Mouse (Mus musculus) testis, adult 10 weeks (tissue): ENCODE results near the gene 1700088E04Rik. TPM values are rescaled to one million over a fixed set of nuclear protein-coding genes. Genes with fewer than 3 reads are reported as not detected.

Experiments
- polyA plus RNA-seq: library from polyadenylated mRNA; stranded (reverse); fragments of 350-450 nt; fragmentation: Illumina TruSeq; extraction: RNeasy Lipid Tissue Mini Kit (QIAGEN cat#74804); gene quantifications from one replicate; pipeline ENCODE4 v1.2.3, GENCODE M21; 2014; ENCODE audit warnings: low read depth, low replicate concordance

1700088E04Rik gene
- polyA plus RNA-seq = 20.5 TPM

DNA sequence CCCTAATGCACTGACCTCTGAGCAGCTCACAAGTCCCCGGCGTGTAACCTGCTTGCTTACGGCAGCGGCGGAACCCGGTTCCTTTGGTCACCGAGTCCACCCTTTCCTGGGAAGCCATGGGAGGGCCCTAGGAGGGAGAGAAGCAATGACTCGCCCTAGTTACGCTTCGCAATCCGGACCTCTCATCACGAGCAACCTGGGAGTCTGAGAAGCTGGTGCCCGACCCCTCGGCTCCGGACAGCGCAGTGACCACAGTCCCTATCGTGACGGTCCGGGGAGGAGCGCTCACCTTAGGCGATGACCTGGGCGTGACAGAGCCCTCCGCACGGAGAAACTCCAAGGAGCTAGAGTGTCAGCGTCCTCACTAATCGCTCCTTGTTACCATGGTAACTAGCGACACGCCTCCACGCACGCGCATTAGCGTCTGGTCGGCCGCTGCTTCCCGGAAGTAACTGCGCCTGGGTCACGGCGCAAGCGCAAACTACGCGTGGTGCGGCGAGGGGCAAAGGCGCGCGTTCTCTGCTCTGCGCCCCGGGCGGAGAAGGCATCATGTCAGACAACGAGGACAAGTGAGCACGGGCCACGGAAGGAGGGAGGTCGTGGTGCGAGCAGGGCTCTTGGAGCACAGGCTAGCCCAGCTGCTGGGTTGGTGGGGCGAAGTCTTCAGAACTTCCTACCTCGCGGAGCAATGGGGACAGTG lies at the start of gene 1700088E04Rik, which contains the start of gene Polr2f:
Gene 1700088E04Rik, minus strand, starts transcription at position 388 of the 700 bp plus-strand sequence.
Gene Polr2f, plus strand, starts transcription at position 144 of the 700 bp plus-strand sequence.

DNA sequence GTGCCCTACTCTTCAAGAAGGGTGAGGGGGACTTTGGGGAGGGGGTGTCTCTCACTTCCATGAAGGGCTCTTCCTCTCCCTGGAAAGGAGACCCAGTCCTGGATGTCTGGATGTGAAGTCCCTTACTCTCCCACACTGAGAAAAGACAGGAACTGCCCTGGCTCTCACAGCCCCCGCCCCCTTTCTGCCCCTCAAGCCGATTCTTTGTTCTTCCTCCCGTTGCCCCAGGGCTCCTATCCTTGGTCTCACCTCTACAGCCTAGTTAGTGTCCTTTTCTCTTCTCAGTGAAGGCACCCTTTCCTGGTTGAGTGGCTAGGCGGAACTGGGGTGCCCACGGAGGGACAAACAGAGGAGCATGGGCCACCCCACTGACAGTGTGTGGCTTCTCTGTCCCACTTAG lies 24.1 kb upstream of the 1700088E04Rik start, which contains the start of gene Sox10:
Gene Sox10, minus strand, starts transcription at position 101 of the 400 bp plus-strand sequence.

DNA sequence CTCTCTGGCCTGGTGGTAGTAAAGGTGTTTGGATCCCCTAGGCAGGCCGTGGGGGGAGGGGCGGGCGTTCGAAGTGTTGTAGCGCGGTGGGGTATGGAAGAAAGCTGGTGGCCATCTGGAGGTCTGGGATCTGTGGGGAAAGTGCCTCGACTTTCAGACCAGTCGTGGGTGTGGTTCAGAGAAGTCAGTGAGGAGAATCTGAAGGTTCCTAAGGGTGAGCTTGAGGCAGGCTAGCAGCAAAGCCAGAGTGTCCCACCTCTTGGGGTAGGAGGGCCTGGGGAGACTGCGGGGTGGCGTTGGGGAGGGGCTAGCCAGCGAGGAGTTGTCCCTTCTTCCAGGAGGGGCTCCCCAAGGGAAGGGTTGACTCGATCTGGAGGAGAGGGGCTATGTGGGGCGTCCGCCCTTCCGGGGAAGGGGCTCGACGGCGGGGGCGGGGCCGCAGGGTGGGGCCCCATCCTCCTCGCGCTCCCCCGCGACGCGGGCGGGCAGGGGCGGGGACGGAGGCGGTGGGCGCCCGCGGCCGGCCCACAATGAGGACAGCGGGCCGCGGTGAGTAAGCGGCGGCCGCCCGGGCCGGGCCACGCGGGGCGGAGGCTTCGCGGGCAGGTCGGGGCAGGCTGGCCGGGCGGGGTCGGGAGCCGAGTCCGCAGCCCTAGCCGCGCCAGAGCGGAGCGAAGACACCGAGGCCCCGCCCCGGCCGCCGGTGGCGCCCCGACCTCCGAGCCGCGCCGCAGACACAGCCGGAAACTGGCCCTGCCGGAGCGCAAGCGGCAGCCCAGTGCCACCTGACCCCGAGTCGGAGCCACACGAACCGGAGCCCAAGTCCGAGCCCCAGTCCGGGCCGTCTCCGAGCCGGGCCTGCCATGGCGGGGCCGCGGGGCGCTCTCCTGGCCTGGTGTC lies 32.4 kb downstream of the 1700088E04Rik start, which contains the start of gene Micall1:
Gene Micall1, plus strand, starts transcription at position 478 of the 900 bp plus-strand sequence.

Other genes starting within 250 kb of the 1700088E04Rik start
- not detected for gene Gm49510, start 241.6 kb downstream of the 1700088E04Rik start, polyA plus RNA-seq
- gene Sh3bp1, start 241.5 kb downstream of the 1700088E04Rik start, polyA plus RNA-seq = not detected
- 0.49 TPM for gene Pdxp, start 227.3 kb downstream of the 1700088E04Rik start, polyA plus RNA-seq
- 5.7 TPM for gene Lgals1, start 214.5 kb downstream of the 1700088E04Rik start, polyA plus RNA-seq
- 13.6 TPM for gene Nol12, start 206.3 kb downstream of the 1700088E04Rik start, polyA plus RNA-seq
- 0.59 TPM for gene Triobp, start 193.5 kb downstream of the 1700088E04Rik start, polyA plus RNA-seq
- 11.0 TPM for gene H1f0, start 112.8 kb downstream of the 1700088E04Rik start, polyA plus RNA-seq
- gene Galr3, start 99.4 kb downstream of the 1700088E04Rik start, polyA plus RNA-seq = not detected
- gene Ankrd54, start 78.4 kb downstream of the 1700088E04Rik start, polyA plus RNA-seq = 16.7 TPM
- gene Eif3l, start 66.1 kb downstream of the 1700088E04Rik start, polyA plus RNA-seq = 67.2 TPM
- gene Micall1, start 32.4 kb downstream of the 1700088E04Rik start, polyA plus RNA-seq = 14.5 TPM
- gene Polr2f, start 244 bp downstream of the 1700088E04Rik start, polyA plus RNA-seq = not detected
- not detected for gene Sox10, start 24.0 kb upstream of the 1700088E04Rik start, polyA plus RNA-seq
- gene Pick1, start 87.9 kb upstream of the 1700088E04Rik start, polyA plus RNA-seq = 24.5 TPM
- 1.6 TPM for gene Gm49486, start 88.1 kb upstream of the 1700088E04Rik start, polyA plus RNA-seq
- gene Slc16a8, start 113.5 kb upstream of the 1700088E04Rik start, polyA plus RNA-seq = not detected
- gene Baiap2l2, start 144.3 kb upstream of the 1700088E04Rik start, polyA plus RNA-seq = not detected
- gene Pla2g6, start 187.1 kb upstream of the 1700088E04Rik start, polyA plus RNA-seq = 3.3 TPM
- 0.67 TPM for gene Maff, start 205.4 kb upstream of the 1700088E04Rik start, polyA plus RNA-seq